Mouse (Mus musculus) urinary bladder, postnatal 10 days (tissue): ENCODE data around the gene Gm10840.
"Not testable (repeated sequence)": the region's sequence is repeated elsewhere in the genome, so short reads cannot be mapped to it uniquely, and the experiment has no call there.

Experiments used
- DNase-seq: peaks from one replicate; pipeline ENCODE4 v3.0.0; 2022; ENCODE audit warnings: low spot score

Gm10840 gene

GRCm38 (mm10) chr11:106160841-106161721, at the start of gene Gm10840, which contains the start of gene Limd2:
Gene Gm10840, plus strand, starts transcription at chr11:106160850.
Gene Limd2, minus strand, starts transcription at chr11:106160860.
- no peak for DNase-seq

GRCm38 (mm10) chr11:106111688-106112087, 49.0 kb upstream of the Gm10840 start:
- DNase-seq, result no peak

DNA sequence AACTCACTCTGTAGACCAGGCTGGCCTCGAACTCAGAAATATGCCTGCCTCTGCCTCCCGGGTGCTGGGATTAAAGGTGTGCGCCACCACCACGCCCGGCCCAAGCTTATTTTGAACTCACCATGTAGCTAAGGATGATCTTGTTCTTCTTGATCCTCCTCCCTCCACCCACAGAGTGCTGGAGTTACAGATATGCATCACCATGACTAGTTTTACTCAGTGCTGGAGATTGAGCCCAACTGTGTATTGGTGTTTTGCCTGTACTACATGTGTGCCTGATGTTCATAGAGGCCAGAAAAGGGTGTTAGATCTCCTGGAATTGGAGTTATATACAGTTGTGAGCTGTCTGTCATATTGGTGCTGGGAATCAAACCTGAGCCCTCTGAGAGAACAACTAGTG, 38.4 kb upstream of the Gm10840 start:
- DNase-seq, result no peak

DNA sequence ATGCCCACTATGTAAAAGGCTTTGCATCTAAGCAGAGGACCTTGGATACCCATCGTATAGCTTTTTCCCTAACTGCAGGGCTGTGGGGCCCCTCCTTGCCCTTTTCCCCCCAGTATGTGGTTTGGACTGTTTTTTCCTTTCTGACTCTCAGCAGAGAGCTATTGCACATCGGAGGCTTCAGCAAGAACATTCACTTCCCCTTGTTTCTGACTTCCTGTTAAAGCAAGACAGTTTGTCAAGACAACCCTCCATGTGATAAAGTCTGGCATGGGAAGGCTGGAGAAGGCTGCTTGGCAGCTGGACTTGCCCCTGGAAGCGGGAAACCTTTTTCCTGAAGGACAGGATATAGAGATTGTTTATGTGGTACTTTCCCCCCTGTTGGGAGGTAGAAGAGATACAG, 37.9 kb upstream of the Gm10840 start:
- DNase-seq, result no peak

DNA sequence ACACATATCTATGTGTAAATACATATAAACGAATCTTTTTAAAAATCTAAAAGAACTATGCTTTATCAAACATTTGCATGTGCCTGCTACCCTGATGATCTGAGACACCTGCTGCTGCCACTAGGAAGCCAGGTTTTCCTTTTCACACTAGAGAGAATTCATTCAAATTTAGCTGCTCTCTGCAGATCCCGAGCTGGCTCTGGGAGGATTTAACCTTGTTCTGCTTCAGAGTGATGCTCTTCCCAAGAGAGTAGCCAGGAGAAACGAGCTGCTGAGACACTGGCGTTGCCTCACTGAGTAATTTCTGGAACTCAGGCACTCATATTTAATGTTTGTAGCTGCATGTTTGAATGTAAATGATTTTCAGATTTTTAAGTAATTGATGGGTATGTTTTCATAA, 35.9 kb upstream of the Gm10840 start:
- no peak for DNase-seq

DNA sequence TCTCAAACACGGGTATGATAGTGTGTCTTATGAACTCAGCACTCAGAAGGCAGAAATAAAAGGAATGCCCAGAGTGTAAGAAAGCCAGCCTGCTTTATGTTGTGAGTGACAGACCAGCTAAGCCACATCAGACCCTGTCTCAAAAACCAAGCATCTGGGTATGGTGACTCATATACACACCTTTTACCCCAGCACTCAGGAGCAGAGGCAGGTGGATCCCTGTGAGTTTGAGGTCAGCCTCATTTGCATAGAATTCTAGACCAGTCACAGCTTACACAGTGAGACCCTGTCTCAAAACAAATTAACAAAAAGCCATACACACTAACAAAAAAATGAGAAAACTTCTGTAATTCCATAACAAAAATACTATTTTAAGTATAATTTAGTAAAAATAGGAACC, 34.8 kb upstream of the Gm10840 start:
- DNase-seq, result no peak

DNA sequence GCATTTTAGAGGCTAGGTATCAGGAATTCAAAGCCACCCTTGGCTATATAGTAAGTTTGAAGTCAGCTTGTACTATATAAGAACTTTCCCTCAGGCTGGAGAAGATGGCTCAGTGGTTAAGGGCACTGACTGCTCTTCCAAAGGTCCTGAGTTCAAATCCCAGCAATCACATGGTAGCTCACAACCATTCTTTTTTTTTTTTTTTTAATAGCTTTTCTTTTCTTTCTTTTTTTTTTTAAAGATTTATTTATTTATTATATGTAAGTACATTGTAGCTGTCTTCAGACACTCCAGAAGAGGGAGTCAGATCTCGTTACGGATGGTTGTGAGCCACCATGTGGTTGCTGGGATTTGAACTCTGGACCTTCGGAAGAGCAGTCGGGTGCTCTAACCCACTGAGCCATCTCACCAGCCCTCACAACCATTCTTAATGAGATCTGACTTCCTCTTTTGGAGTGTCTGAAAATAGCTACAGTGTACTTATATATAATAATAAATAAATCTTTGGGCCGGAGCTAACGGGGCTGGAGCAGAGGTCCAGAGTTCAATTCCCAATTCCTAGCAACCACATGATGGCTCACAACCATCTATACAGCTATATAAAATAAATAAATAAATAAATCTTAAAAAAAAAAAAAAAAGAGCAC, 33.8 kb upstream of the Gm10840 start:
- DNase-seq, result not testable (repeated sequence)

DNA sequence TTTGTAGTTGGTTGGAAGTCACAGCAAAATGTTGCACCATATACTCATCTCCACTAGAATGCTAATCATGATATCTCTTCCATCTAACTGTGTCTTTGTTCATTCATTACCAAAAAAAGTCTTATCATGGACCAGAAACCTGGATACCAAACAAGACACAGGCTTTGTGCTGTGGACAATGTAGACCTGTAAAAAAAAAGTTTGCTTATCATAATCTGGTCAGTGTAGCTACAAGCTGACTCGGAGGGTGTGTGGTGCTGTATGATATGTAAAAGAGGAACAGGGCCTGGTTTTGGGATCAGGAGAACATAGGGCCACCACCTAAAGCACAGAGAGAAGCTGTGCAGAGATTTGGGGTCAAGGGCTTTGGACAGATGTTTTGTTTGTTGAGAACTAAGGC, 31.2 kb upstream of the Gm10840 start:
- DNase-seq, result no peak

DNA sequence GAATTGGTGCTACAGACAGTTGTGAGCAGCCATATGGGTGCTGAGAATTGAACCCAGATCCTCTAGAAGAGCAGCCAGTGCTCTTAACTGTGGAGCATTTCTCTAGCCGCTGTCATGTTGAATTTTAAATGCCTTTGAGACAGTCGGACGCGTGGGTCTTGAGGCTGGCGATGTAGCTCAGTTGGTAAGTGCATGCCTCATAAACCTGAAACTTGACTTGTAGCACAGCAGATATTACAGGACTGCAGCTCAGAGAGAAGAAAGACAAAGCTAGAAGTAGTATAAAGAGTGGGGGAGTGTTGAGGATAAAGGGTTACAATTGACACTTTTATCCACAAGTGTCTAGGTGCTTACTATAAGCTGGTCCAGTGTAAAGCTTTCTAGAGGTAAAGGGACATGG, 28.1 kb upstream of the Gm10840 start:
- DNase-seq, result no peak

GRCm38 (mm10) chr11:106134580-106135528, 25.8 kb upstream of the Gm10840 start:
- DNase-seq, result peak; percentile 34

DNA sequence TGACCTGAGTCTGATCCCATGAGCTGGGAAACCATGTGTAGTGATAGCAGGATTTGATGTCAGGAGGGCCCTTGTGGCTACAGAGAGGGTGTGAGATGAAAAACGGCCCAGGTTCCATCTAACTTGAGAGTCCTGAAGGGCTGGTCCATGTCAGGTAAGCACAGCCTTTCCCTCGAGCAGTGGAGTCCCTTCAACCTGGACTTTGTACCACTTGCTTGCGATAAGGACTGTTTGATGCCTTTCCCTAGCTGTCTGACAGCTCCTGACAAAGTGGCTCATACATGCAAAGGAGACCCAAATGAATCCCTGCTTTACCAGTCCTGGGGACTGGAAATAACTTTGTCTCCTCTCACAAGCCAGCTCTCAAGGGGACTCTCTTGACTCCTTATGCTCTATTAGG, 9.4 kb upstream of the Gm10840 start:
- no peak for DNase-seq

DNA sequence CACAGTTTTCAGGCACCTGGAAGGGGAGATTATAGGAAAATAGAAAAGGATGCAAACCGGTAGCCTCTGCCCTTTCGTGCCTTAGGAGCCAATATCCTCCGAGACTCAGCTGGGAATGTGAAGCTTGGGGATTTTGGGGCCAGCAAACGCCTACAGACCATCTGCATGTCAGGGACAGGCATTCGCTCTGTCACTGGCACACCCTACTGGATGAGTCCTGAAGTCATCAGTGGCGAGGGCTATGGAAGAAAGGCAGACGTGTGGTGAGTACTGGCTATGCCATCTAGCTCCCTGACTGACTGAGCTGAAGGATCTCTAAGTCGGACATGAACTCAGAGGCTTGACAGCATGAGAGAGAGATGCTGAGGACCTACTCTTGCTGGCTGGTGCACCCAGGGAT, 8.5 kb upstream of the Gm10840 start:
- no peak for DNase-seq

DNA sequence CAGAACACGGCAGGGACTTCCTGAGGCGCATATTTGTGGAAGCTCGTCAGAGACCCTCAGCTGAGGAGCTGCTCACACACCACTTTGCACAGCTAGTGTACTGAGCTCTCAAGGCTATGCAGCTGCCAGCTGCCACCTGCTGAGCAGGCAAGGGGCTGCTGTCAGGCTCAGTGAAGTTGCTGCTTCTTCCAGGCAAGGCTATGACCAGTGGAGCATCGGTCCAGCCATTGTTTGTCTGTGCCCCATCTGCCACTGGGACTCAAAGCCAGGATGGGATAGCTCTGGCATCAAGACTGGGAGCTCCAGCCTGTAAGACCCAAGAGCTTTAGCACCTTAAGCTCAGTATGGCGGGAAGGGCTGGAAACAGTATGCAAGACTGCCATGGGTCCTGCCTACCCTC, 6.6 kb upstream of the Gm10840 start:
- DNase-seq, result no peak

DNA sequence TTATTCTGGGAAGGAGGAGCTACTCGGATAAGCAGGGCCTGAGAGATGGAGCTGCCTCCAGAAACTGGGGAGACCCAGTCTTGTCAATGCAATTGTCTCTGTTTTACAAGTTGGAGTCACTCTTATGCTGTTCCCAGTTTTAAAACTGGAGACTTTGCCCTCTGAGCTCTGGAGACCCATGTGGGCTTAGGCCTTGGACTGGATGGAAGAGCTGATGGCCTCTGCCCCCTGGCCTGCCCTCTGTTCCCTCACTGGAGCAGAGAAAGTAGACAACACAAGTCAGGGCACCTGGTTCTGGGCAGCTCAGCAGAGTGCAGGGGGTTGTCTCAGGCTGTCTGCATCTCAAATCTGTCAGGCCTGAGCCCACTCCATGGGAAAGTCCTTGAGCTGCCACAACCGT, 5.9 kb upstream of the Gm10840 start:
- DNase-seq, result no peak

DNA sequence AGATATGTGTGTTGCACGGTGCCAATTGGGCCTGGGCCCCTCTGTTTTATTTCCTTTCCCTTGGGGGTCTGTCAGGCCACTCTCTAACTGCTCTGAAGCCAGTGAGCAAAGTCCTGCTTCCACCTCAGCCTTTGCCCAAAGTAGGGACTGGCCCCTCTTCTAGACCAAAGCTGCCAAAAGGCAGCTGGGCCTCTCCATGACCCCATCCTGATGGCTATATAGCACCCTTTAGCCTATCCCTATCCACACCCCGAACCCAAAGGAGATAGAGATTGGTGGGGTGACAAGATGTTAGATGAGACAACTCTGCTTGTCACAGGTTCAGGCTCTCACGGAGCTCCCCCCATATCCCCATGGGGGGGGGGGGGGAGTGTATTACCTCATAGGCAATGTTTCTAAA, 4.9 kb upstream of the Gm10840 start:
- no peak for DNase-seq

GRCm38 (mm10) chr11:106156257-106156656, 4.4 kb upstream of the Gm10840 start:
- DNase-seq, result no peak

DNA sequence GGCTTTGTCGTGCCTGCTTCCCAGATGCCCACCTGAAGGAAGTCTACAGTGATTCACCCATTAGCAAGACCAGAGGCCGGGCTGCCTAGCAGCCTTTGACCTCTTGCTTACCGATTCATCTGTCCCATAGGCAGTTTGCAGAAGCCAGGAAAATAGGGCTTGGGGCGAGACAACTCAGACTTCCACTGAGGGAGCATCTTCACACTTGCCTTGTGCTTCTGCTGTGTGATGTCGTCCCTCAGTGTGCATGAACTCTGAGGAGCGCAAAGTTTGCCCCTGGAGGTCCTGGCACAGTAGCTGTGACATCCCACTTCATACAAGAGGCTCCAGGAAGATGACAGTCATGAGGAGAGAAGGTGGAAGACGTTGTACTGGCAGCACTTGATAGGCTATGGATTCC, 3.5 kb upstream of the Gm10840 start:
- no peak for DNase-seq

DNA sequence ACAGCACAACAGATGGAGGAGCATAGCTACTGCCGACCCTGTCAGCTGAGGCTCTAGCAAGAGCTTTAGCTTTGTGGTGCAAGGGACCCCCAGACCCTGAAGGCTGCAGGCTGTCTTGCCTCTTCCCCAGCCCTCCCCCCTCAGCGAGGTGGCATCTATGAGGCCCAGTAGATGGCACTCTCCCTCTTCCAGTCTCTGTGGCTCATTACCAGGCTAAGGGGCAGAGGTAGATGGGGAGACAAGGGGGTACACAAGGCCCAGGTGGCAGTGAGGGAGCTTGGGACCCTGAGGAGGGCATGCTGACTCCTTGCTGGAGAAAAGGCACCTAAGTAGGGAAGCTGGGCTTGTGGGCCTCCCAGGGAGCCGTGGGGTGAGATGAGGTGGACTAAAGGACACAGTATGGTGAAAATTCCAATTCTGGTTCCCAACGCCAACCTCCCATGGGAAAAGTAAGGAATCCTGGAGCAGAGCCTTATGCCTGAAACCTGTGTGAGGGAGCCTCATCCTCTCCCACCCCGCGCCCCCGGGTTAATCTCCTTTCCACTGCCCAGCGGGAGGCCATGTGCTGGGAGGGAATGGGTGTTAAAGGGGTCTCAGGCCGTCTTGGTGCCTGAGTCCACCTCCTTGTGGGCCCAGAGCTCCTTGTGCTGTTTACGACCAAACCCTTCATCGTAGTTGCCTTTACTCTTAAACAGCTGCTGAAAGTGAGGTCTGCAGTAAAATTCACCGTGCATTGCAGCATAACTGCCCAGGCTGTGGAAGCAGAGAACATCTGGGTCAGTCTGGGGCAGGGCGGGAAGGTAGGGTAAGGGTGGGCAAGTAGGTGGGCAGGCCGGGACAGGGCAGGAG, 2.3 kb upstream of the Gm10840 start:
- DNase-seq, result no peak

DNA sequence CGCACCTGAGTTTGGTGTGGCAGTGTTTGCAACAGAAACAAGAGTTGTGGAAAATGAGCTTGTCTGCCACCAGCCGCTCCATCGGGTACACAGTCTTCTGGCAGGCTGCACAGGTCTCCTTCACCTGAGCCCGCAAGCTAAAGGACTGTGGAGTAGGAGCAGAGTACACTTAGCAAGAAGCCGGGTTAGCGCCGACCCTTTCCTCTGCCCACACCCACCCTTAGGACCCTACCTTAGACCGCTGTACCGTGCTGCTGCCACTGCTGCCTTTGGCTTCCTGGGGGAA, 1.8 kb upstream of the Gm10840 start:
- DNase-seq, result no peak

GRCm38 (mm10) chr11:106159216-106159920, 1.3 kb upstream of the Gm10840 start:
- no peak for DNase-seq
